Mouse (Mus musculus): Measurements from ENCODE around the gene Rtca. TPM values are rescaled to one million over a fixed set of nuclear protein-coding genes. Genes with fewer than 3 reads are reported as not detected.

Rtca gene
- total and polyA plus RNA-seq, 3 experiments = 31.6 to 40.3 (median 36.8) TPM

DNA sequence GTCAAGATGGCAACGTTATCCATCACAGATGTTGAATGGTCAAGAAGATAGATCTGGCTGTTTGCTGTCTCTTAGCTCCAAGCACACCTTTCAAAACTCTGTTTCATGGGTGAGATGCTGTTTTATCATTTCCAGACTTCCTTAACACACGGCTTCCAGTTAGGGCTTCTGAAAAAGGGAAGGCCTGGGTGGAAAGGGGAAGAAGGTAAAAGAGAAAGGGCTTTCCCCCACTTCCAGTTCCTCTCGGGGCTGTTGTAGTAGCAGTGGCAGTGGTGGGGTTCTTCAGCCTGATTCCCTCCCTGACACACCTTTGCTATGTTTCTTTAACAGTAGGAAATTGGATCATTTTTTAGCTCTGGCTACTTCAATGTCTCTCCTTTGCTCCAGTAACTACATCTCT lies 25.3 kb downstream of the Rtca start:
- Histone ChIP-seq H3K4me1 (ENCODE audit: insufficient read depth, low read depth, low read length) (peaks cover 3% of the 10 kb centered on the region), H3K27me3 (ENCODE audit: insufficient read depth, low read length) (peaks cover 3% of the 10 kb centered on the region), H3K9me3 (replicated peaks) (no peaks in the 10 kb centered on the region), H3K36me3 (replicated peaks) (peaks cover 5% of the 10 kb centered on the region), H3K4me3 (ENCODE audit: low read depth, low read length) (no peak overlapping the region)
- no peak for TF ChIP-seq CTCF (IDR thresholded peaks at IDR 0.05; ENCODE audit: low read depth, low read length)
- no peak for TF ChIP-seq POLR2AphosphoS5 (IDR thresholded peaks at IDR 0.05; ENCODE audit: insufficient replicate concordance, low read depth, low read length)
- no peak for TF ChIP-seq GATA2 (IDR thresholded peaks at IDR 0.05; ENCODE audit: borderline replicate concordance, low read depth, low read length)
- TF ChIP-seq GATA1 (IDR thresholded peaks at IDR 0.05; ENCODE audit: borderline replicate concordance, low read length) = no peak
- TF ChIP-seq TAL1 (conservative IDR thresholded peaks at IDR 0.05; ENCODE audit: low read depth, low read length) = no peak
- ATAC-seq (ENCODE audit: extremely low read depth, insufficient number of reproducible peaks, low FRiP score, poor library complexity, severe bottlenecking) (no peak), DNase-seq (ENCODE audit: low spot score) (peak; percentile 4)

DNA sequence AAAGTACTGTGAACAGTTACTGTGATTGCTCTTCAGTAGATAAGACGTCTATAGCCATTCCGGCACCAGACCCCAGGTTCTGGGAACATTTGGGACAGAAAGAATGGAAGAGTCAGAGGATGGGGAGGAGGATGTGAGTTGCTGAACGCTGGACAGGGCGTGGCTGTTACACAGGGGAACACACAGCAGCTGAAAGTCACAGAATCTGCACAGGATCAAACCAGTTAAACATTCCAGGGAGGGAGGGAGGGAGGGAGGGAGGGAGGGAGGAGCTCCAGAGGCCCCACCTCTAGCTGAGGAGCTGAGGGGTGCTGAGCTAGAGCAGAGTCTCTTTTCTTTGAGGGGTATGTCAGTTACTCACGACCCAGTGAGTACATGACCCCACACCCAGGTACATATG lies 27.1 kb downstream of the Rtca start:
- H3K4me3 ChIP-seq (ENCODE audit: low read depth, low read length) = no peak overlapping the region
- H3K36me3 ChIP-seq (replicated peaks) = no peaks in the 10 kb centered on the region
- no peak for TF ChIP-seq TAL1 (conservative IDR thresholded peaks at IDR 0.05; ENCODE audit: low read depth, low read length)
- no peak for TF ChIP-seq POLR2AphosphoS5 (IDR thresholded peaks at IDR 0.05; ENCODE audit: insufficient replicate concordance, low read depth, low read length)
- TF ChIP-seq CTCF (IDR thresholded peaks at IDR 0.05; ENCODE audit: low read depth, low read length) = no peak
- no peak for TF ChIP-seq GATA2 (IDR thresholded peaks at IDR 0.05; ENCODE audit: borderline replicate concordance, low read depth, low read length)
- no peak for TF ChIP-seq GATA1 (IDR thresholded peaks at IDR 0.05; ENCODE audit: borderline replicate concordance, low read length)
- H3K27me3 ChIP-seq (ENCODE audit: insufficient read depth, low read length) = peaks cover 6% of the 10 kb centered on the region
- no peak for DNase-seq (ENCODE audit: low spot score)
- H3K4me1 ChIP-seq (ENCODE audit: insufficient read depth, low read depth, low read length) = peaks cover 3% of the 10 kb centered on the region
- ATAC-seq (ENCODE audit: extremely low read depth, insufficient number of reproducible peaks, low FRiP score, poor library complexity, severe bottlenecking) = no peak
- H3K9me3 ChIP-seq (replicated peaks) = no peaks in the 10 kb centered on the region

DNA sequence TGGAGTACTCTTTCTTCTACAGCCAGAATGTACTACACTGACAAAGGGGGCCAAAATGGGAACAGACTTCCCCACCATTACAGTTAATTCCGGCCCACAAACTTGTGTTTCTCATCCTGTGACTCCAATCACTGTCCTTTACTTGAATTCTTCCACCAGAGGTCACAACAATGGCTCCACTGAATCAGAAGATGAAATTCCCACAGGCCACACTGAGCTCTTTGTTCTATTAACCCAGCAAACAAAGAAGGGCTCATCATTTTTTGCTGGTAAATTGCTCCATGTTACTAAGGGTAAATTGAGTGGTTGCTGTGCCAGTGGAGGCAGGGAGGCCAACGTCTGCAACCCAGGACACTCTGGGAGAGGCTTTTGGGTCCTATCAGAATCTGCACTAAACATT lies 27.9 kb downstream of the Rtca start:
- Histone ChIP-seq H3K36me3 (replicated peaks) (no peaks in the 10 kb centered on the region), H3K9me3 (replicated peaks) (no peaks in the 10 kb centered on the region), H3K27me3 (ENCODE audit: insufficient read depth, low read length) (peaks cover 9% of the 10 kb centered on the region), H3K4me1 (ENCODE audit: insufficient read depth, low read depth, low read length) (peaks cover 3% of the 10 kb centered on the region; the same call in 1 of the 2 replicates), H3K4me3 (ENCODE audit: low read depth, low read length) (no peak overlapping the region)
- ATAC-seq (ENCODE audit: extremely low read depth, insufficient number of reproducible peaks, low FRiP score, poor library complexity, severe bottlenecking) (no peak), DNase-seq (ENCODE audit: low spot score) (no peak)
- TF ChIP-seq GATA2 (IDR thresholded peaks at IDR 0.05; ENCODE audit: borderline replicate concordance, low read depth, low read length) = no peak
- TF ChIP-seq TAL1 (conservative IDR thresholded peaks at IDR 0.05; ENCODE audit: low read depth, low read length) = no peak
- TF ChIP-seq GATA1 (IDR thresholded peaks at IDR 0.05; ENCODE audit: borderline replicate concordance, low read length) = no peak

DNA sequence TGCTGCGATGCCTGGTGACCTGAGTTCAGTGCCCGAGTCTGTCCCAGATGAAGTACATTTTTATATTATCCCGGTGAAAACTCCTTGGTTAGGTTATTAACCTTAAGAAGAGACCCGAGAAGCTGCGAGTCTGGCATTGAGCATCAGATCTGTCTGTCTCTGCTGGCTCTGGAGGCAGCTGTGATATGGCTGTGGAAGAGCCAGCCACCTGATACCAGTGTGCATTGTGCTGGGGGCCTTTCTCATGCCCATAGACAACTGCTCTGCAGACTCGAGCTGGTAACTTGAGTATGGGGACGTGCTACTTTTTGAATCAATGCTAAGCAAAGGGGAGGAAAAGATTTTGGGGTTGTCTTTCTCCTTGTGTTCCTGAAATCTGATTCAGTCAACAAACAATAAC lies 30.7 kb downstream of the Rtca start:
- H3K36me3 ChIP-seq (replicated peaks) = no peaks in the 10 kb centered on the region
- no peak for ATAC-seq (ENCODE audit: extremely low read depth, insufficient number of reproducible peaks, low FRiP score, poor library complexity, severe bottlenecking)
- H3K27me3 ChIP-seq (ENCODE audit: insufficient read depth, low read length) = peaks cover 17% of the 10 kb centered on the region
- H3K4me1 ChIP-seq (ENCODE audit: insufficient read depth, low read depth, low read length) = no peaks in the 10 kb centered on the region; the same call in 1 of the 2 replicates
- TF ChIP-seq POLR2AphosphoS5 (IDR thresholded peaks at IDR 0.05; ENCODE audit: insufficient replicate concordance, low read depth, low read length) (no peak), CTCF (IDR thresholded peaks at IDR 0.05; ENCODE audit: low read depth, low read length) (no peak), GATA1 (IDR thresholded peaks at IDR 0.05; ENCODE audit: borderline replicate concordance, low read length) (no peak), GATA2 (IDR thresholded peaks at IDR 0.05; ENCODE audit: borderline replicate concordance, low read depth, low read length) (no peak), TAL1 (conservative IDR thresholded peaks at IDR 0.05; ENCODE audit: low read depth, low read length) (no peak)
- H3K4me3 ChIP-seq (ENCODE audit: low read depth, low read length) = no peak overlapping the region
- DNase-seq (ENCODE audit: low spot score) = no peak
- no peaks in the 10 kb centered on the region for H3K9me3 ChIP-seq (replicated peaks)

DNA sequence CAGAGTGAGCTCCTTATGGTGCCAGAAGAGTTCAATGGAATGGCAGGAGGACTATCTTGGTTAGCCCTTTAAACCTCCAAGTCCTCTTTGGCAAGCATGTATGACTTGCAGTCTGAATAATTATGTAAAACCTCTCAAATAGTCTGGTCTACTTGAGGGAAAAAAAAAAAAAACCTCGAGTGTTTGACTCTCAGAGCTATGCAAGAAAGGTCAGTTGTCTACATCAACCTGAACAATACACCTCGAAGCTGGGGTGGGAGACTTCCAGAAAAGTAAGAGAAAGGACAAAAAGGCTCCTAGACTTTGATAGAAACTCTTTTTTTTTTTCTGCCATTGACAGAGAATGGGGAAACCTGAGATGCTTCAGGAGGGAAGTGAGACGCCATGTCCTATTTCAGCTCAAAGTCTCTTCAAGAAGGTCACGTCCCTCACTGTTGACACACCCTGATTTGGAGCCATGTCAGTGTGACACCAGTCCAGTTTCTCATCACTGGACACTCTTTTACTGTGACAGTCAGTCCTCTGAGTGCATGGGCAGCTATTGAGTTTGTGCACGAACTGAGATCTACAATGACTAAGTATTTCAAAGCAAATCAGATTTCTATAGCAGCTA lies 31.2 kb downstream of the Rtca start:
- Histone ChIP-seq H3K9me3 (replicated peaks) (no peaks in the 10 kb centered on the region), H3K4me1 (ENCODE audit: insufficient read depth, low read depth, low read length) (no peaks in the 10 kb centered on the region; the same call in 1 of the 2 replicates), H3K36me3 (replicated peaks) (no peaks in the 10 kb centered on the region), H3K27me3 (ENCODE audit: insufficient read depth, low read length) (peaks cover 17% of the 10 kb centered on the region), H3K4me3 (ENCODE audit: low read depth, low read length) (no peak overlapping the region)
- DNase-seq (ENCODE audit: low spot score) = no peak
- ATAC-seq (ENCODE audit: extremely low read depth, insufficient number of reproducible peaks, low FRiP score, poor library complexity, severe bottlenecking) = no peak
- TF ChIP-seq GATA2 (IDR thresholded peaks at IDR 0.05; ENCODE audit: borderline replicate concordance, low read depth, low read length) (no peak), CTCF (IDR thresholded peaks at IDR 0.05; ENCODE audit: low read depth, low read length) (no peak), POLR2AphosphoS5 (IDR thresholded peaks at IDR 0.05; ENCODE audit: insufficient replicate concordance, low read depth, low read length) (no peak), GATA1 (IDR thresholded peaks at IDR 0.05; ENCODE audit: borderline replicate concordance, low read length) (no peak), TAL1 (conservative IDR thresholded peaks at IDR 0.05; ENCODE audit: low read depth, low read length) (no peak)

DNA sequence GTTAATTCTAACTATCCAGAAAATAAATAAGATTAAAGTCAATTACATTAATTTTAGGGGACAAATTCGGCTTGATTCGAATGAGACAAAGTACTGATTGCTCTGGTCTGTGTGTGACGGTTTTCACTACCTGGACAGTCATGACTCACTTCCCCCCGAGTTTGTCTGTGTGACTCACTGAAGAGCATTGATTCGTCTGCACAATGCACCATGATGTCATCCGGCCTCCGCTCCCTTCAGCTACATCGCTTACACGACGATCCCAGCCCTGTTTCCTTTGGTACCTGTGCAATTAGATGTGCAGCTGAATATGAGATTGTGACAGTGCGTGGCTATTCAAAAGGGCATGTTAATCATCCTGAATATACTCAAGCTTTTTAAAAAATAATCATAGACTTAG lies 33.4 kb downstream of the Rtca start:
- DNase-seq (ENCODE audit: low spot score) (no peak), ATAC-seq (ENCODE audit: extremely low read depth, insufficient number of reproducible peaks, low FRiP score, poor library complexity, severe bottlenecking) (no peak)
- Histone ChIP-seq H3K4me1 (ENCODE audit: insufficient read depth, low read depth, low read length) (no peaks in the 10 kb centered on the region; the same call in 1 of the 2 replicates), H3K4me3 (ENCODE audit: low read depth, low read length) (no peak overlapping the region), H3K36me3 (replicated peaks) (no peaks in the 10 kb centered on the region), H3K9me3 (replicated peaks) (no peaks in the 10 kb centered on the region), H3K27me3 (ENCODE audit: insufficient read depth, low read length) (peaks cover 17% of the 10 kb centered on the region)
- TF ChIP-seq GATA2 (IDR thresholded peaks at IDR 0.05; ENCODE audit: borderline replicate concordance, low read depth, low read length) = no peak
- no peak for TF ChIP-seq POLR2AphosphoS5 (IDR thresholded peaks at IDR 0.05; ENCODE audit: insufficient replicate concordance, low read depth, low read length)
- TF ChIP-seq GATA1 (IDR thresholded peaks at IDR 0.05; ENCODE audit: borderline replicate concordance, low read length) = no peak
- TF ChIP-seq TAL1 (conservative IDR thresholded peaks at IDR 0.05; ENCODE audit: low read depth, low read length) = no peak
- TF ChIP-seq CTCF (IDR thresholded peaks at IDR 0.05; ENCODE audit: low read depth, low read length) = no peak

Data from G1E (cell line).